Mouse (Mus musculus) cerebellum, adult 2 months (tissue): ENCODE measurements around the gene Chaf1a.

Source experiments
- CTCF ChIP-seq: fragments of 200-500 bp; IDR thresholded peaks from 2 replicates; pipeline ENCODE4 v1.5.1; 2011; ENCODE audit warnings: low read depth, mild to moderate bottlenecking, control low read depth, low read length, moderate library complexity, borderline replicate concordance; ENCODE audit not compliant: insufficient read depth
- POLR2A ChIP-seq: fragments of 200-500 bp; IDR thresholded peaks from 2 replicates; pipeline ENCODE4 v1.6.1; 2011; ENCODE audit warnings: low read length, control low read depth, borderline replicate concordance; ENCODE audit not compliant: insufficient read depth

DNA sequence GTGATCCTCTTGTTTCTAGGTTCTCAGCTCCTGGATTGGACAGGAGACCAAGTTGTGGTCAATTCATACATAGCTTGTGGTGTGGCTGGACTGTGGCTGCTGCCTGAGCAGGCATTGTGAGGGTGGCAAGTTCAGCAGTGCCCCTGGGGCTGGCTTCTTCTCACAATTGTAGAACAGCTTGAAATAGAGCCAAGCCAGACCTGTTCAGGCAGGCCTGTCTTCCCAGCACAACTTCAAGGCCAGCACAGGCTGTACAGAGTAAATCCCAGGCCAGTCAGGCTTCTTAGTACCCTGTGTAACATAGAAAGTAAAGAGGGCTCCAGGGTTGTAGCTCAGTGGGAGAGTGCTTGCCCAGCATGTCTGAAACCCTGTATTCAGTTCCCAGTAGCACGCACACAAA, 52.6 kb downstream of the Chaf1a start:
- TF ChIP-seq CTCF = no peak
- no peak for TF ChIP-seq POLR2A
